Mouse (Mus musculus): ENCODE measurements around the gene Cdc42bpa. TPM values are rescaled to one million over a fixed set of nuclear protein-coding genes. Genes with fewer than 3 reads are reported as not detected.

Cdc42bpa gene
- polyA plus RNA-seq, 1 experiment = 25.4 TPM

GRCm38 (mm10) chr1:180162986-180163385 is 202.7 kb downstream of the Cdc42bpa start:
- DNase-seq (ENCODE audit: low read depth) = no peak

GRCm38 (mm10) chr1:180166533-180166932 is 206.3 kb downstream of the Cdc42bpa start:
- DNase-seq (ENCODE audit: low read depth) = no peak

GRCm38 (mm10) chr1:180168294-180168693 is 208.0 kb downstream of the Cdc42bpa start:
- DNase-seq (ENCODE audit: low read depth) = no peak

GRCm38 (mm10) chr1:180169161-180169560 is 208.9 kb downstream of the Cdc42bpa start:
- no peak for DNase-seq (ENCODE audit: low read depth)

- DNase-seq (ENCODE audit: low read depth) = no peak
Measured at GRCm38 (mm10) chr1:180170071-180170470, 209.8 kb downstream of the Cdc42bpa start.

- DNase-seq (ENCODE audit: low read depth) = no peak
Measured at GRCm38 (mm10) chr1:180171883-180172282, 211.6 kb downstream of the Cdc42bpa start.

GRCm38 (mm10) chr1:180172600-180172999 is 212.3 kb downstream of the Cdc42bpa start:
- no peak for DNase-seq (ENCODE audit: low read depth)

GRCm38 (mm10) chr1:180173017-180173416 is 212.7 kb downstream of the Cdc42bpa start:
- no peak for DNase-seq (ENCODE audit: low read depth)

GRCm38 (mm10) chr1:180174718-180175117 is 214.4 kb downstream of the Cdc42bpa start:
- no peak for DNase-seq (ENCODE audit: low read depth)

GRCm38 (mm10) chr1:180175167-180175566 is 214.9 kb downstream of the Cdc42bpa start:
- no peak for DNase-seq (ENCODE audit: low read depth)

GRCm38 (mm10) chr1:180175635-180176034 is 215.4 kb downstream of the Cdc42bpa start:
- DNase-seq (ENCODE audit: low read depth) = no peak

- no peak for DNase-seq (ENCODE audit: low read depth)
Measured at GRCm38 (mm10) chr1:180176784-180177183, 216.5 kb downstream of the Cdc42bpa start.

- DNase-seq (ENCODE audit: low read depth) = no peak
Measured at GRCm38 (mm10) chr1:180178340-180178739, 218.1 kb downstream of the Cdc42bpa start.

- DNase-seq (ENCODE audit: low read depth) = no peak
Measured at GRCm38 (mm10) chr1:180179100-180179499, 218.8 kb downstream of the Cdc42bpa start.

- DNase-seq (ENCODE audit: low read depth) = no peak
Measured at GRCm38 (mm10) chr1:180179840-180180239, 219.6 kb downstream of the Cdc42bpa start.

GRCm38 (mm10) chr1:180181304-180181965 is 221.2 kb downstream of the Cdc42bpa start:
- DNase-seq (ENCODE audit: low read depth) = no peak

GRCm38 (mm10) chr1:180181966-180182319 is 221.7 kb downstream of the Cdc42bpa start:
- DNase-seq (ENCODE audit: low read depth) = no peak

GRCm38 (mm10) chr1:180182731-180183130 is 222.5 kb downstream of the Cdc42bpa start:
- DNase-seq (ENCODE audit: low read depth) = no peak

GRCm38 (mm10) chr1:180183525-180184159 is 223.4 kb downstream of the Cdc42bpa start:
- no peak for DNase-seq (ENCODE audit: low read depth)

- DNase-seq (ENCODE audit: low read depth) = no peak
Measured at GRCm38 (mm10) chr1:180184768-180185167, 224.5 kb downstream of the Cdc42bpa start.

GRCm38 (mm10) chr1:180185877-180186276 is 225.6 kb downstream of the Cdc42bpa start:
- DNase-seq (ENCODE audit: low read depth) = no peak

- no peak for DNase-seq (ENCODE audit: low read depth)
Measured at GRCm38 (mm10) chr1:180186371-180186770, 226.1 kb downstream of the Cdc42bpa start.

GRCm38 (mm10) chr1:180188951-180189350 is 228.7 kb downstream of the Cdc42bpa start:
- DNase-seq (ENCODE audit: low read depth) = no peak

- no peak for DNase-seq (ENCODE audit: low read depth)
Measured at GRCm38 (mm10) chr1:180191112-180191511, 230.8 kb downstream of the Cdc42bpa start.
